Mouse (Mus musculus): Measurements from ENCODE around the gene Ankrd27.
"Not testable (repeated sequence)": the region's sequence is repeated elsewhere in the genome, so short reads cannot be mapped to it uniquely, and the experiment has no call there.

The Ankrd27 gene

DNA sequence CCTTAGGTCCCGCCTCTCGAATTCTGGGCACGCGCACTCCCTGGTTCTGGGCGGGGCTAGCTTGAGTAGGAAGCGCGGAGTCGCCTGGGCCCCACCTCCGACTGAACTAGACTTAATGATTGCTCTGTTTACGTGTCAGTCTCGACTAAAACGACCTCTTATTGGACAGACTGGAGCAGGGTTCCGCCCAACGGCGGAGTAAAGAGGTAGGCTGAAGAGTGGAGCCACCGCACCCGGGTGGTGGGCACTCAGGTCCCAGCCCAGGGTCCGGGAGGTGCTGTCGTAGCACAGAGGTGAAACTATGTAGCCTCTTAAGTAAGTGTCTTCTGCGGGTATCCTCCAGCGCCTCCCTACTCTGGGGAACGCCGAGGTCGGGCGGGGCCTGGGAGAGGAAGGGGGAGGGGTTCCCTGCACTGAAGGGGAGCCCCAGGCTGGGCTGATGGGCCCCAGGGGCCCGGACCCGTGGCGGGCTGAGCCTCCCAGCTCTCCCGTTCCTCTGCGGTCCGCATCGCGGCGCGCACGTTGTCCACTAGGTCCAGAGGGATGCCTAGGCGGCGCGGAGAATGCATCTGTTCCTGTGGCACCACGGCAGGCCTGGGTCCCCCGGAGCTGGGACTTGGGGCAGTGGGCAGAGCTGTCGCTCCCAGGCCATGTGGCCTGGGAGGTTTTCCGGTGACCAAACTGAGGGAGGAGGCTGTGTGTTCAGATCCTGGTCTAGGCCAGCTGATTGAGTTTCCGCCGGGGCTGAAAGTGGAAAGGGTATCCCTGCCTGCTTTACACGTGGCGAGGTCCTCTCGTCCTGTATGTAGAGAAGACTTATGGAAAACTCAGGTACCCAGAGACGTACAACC is at the start of gene Ankrd27:
Gene Ankrd27 (plus strand): TSS at position 190 of the 851 bp plus-strand sequence.
- peak; percentile 93 to 96 for DNase-seq

- DNase-seq = no peak
Observed at GRCm38 (mm10) chr7:35537562-35537961, 48.5 kb upstream of the Ankrd27 start, which contains the start of gene Tdrd12. Gene Tdrd12, minus strand, starts transcription at chr7:35537745.

GRCm38 (mm10) chr7:35545881-35546280 is 40.2 kb upstream of the Ankrd27 start:
- DNase-seq = peak; percentile 56 to 57

GRCm38 (mm10) chr7:35553751-35554604 is 32.1 kb upstream of the Ankrd27 start:
- DNase-seq = peak; percentile 46 to 51

DNA sequence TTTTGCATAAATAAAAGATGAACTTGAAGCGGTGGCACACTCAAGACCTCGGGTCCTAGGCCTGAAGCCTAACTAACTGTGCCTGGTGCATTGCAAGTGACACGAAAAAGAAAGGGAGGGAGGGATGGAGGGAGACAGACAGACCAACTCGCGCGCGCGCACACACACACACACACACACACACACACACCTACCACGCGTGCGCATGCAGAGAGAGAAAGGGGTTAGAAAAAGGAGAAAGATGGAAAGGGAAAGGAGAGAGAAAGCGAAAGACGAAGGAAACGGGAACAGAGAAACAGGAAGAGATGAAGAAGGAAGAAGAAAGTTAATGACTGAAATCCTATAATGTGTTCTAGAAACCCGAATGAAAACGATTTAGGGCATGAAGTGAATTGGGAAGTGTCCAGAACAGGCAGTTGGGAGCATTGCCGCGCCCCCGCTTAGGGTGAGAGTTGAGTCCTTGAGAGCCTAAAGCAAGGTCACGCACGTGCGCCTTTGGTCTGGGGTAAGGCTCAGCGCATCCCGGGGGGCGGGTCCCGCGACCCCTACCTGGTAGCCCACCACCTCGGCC is 31.4 kb upstream of the Ankrd27 start:
- peak; percentile 52 to 62 for DNase-seq

GRCm38 (mm10) chr7:35555224-35556204 is 30.5 kb upstream of the Ankrd27 start:
- DNase-seq = peak; percentile 81 to 88

GRCm38 (mm10) chr7:35556205-35556603 is 29.8 kb upstream of the Ankrd27 start, which contains the start of gene Nudt19:
Gene Nudt19, minus strand, starts transcription at chr7:35556304.
- DNase-seq = no peak

DNA sequence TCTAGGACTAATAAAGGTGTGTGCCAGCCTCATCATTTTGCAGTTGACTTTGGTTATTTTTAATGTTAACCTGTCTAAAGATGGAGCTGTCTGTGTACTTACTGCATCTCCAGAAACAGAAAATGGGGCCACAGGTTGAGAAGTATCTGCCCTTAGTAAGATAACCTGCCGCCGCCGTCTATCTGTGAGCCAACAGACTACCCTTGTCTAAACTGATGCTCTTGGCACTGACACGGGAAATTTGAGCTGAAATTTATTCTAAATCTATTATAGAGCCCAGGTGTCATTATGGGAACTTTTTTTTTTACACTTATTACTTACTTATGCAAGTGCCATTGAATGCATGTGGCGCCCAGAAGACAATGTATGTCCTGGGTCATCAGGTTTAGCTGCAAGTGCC is 29.1 kb upstream of the Ankrd27 start:
- DNase-seq = no peak

GRCm38 (mm10) chr7:35557577-35557976 is 28.5 kb upstream of the Ankrd27 start:
- DNase-seq = no peak

- DNase-seq = no peak
Observed at GRCm38 (mm10) chr7:35558681-35559080, 27.4 kb upstream of the Ankrd27 start.

- no peak for DNase-seq
Observed at GRCm38 (mm10) chr7:35559838-35560237, 26.2 kb upstream of the Ankrd27 start.

DNA sequence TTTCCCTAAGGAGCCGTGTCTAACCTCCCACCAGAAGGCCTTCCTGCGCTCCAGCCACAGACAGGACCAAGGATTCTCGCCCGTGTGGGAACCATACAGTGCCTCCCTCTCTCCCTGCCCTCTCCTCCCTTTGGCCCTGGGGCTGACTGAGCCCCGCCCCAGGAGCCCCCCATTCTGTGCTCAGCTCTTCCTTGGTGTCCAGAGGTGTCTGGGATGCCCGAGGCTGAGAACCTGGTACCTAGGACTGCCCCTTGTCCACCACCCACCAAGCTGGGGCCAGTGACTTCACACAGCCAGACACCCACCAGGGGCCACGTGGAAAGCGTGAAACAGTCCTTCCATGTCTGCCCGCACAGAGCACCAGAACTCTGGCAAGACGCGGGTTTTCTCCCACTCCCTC is 23.0 kb upstream of the Ankrd27 start:
- DNase-seq = no peak

- no peak for DNase-seq
Observed at GRCm38 (mm10) chr7:35564067-35564865, 21.8 kb upstream of the Ankrd27 start.

GRCm38 (mm10) chr7:35564872-35565271 is 21.2 kb upstream of the Ankrd27 start:
- not testable (repeated sequence) for DNase-seq

DNA sequence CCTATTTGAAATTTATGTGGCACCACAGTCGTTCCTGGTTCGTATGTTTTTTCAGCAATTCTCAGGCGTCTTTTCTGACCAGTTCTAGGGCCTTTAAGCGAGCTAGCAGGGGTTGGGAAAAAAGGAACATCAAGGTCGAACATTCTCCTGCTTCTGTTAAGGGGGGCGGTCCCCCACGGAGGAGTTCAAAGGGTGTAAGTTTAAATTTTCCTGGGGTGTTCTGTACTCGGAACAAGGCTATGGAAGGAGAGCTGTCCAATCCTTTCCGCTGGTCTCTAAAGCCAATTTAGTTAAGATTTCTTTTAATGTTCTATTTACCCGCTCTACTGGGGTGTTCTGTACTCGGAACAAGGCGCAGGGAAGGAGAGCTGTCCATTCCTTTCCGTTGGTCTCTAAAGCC is 20.1 kb upstream of the Ankrd27 start:
- not testable (repeated sequence) for DNase-seq

GRCm38 (mm10) chr7:35569724-35570123 is 16.3 kb upstream of the Ankrd27 start:
- DNase-seq = not testable (repeated sequence)

- not testable (repeated sequence) for DNase-seq
Observed at GRCm38 (mm10) chr7:35570883-35571282, 15.2 kb upstream of the Ankrd27 start.

- DNase-seq = peak; percentile 26 to 29
Observed at GRCm38 (mm10) chr7:35579849-35580248, 6.2 kb upstream of the Ankrd27 start.

- DNase-seq = no peak
Observed at GRCm38 (mm10) chr7:35582719-35583118, 3.3 kb upstream of the Ankrd27 start.

DNA sequence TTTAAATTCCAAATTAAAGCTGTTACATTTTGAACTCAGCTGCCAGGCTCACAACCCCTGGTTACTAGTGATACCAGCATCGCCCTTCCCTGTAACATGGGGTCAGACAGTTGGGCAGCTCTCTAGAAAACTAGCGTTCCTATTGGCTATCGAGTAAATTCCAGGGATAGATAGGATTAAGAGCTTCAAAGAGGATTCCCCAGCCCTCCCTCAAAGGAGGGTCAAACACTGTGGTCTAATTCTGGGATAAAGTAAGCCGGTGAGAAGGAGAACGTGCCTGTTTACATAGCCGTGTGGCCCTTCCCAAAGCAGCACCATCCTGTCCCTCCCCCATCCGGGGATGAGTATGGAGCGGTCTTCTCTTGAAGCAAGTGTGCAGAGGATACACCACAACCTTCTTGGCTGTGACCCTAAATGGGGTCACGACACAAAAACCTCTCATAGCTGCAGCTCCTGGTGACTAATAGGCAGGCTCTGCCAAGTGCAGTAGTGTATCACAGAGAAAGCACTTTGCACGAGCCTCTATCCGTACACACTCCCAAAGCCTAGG is 2.5 kb upstream of the Ankrd27 start:
- no peak for DNase-seq
